Mouse (Mus musculus): ENCODE results near the gene Arl1.

DNA sequence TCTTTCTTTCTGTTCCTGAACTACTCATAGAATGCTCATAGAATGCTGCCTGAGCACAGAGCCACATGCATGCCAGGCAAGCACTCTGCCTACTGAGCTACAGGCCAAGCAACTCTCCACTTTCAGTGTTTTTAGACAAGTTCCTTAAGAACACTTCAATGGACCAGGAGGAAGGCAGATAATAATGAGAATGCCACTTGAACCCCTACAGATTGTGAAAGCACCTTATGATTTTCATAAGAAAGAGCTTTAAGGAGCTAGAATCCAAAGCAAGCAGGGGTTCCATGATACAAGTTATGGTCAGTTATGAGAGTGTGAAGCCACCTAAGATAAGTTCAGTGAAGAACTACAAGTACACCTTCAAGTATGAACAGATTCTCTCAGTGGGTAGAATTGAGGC lies 63.0 kb downstream of the Arl1 start:
- no peak for TF ChIP-seq CTCF (IDR thresholded peaks at IDR 0.05; ENCODE audit: low read depth)
- no peak for TF ChIP-seq EP300 (IDR thresholded peaks at IDR 0.05; ENCODE audit: low read depth)

Measured in liver, postnatal 0 days (tissue).